Mouse (Mus musculus): ENCODE results near the gene Imp3. TPM values are rescaled to one million over a fixed set of nuclear protein-coding genes. Genes with fewer than 3 reads are reported as not detected.
A peak's percentile ranks its signal among the peaks of the same experiment; 100 is the strongest.

Imp3 gene
- total and polyA plus RNA-seq, 3 experiments = 154 to 160 TPM; not detected in 1

DNA sequence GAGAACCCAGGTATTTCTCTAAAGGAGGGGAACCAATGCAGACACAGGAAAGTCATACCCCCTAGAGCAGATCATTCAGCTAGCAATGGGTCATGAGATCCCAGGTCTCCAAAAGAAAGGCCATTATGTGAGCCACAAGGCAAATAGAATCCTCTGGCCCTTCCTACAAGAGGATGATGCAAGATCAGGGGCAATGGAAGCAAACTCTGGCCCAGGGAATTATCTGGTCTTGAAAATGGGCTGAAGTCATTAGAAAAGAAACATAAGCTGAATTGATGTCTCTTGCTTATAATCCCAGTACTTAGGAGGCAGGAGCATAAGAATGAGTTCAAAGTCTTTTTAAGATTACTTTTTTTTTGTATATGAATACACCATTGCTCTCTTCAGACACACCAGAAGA, 37.2 kb upstream of the Imp3 start:
- no peaks in the 10 kb centered on the region for H3K9me3 ChIP-seq (replicated peaks; ENCODE audit: insufficient read depth, low read length)
- H3K27me3 ChIP-seq (ENCODE audit: control insufficient read depth in 1 of 2, insufficient read depth in 2 of 2, low read length in 2 of 2) = no peaks in the 10 kb centered on the region
- peaks cover 9 to 26% of the 10 kb centered on the region in 2 experiments for H3K4me1 ChIP-seq (ENCODE audit: control insufficient read depth in 1 of 2, insufficient read depth in 2 of 2, low read length in 2 of 2)
- H3K79me2 ChIP-seq (ENCODE audit: control insufficient read depth, insufficient read depth, low read length, poor library complexity) = no peaks in the 10 kb centered on the region
- H3K4me3 ChIP-seq (ENCODE audit: control insufficient read depth in 1 of 2, insufficient read depth in 1 of 2, low read depth in 2 of 2, low read length in 2 of 2) = no peak overlapping the region
- peaks cover 0 to 21% of the 10 kb centered on the region in 2 experiments; a peak in 2 of 4 replicates for H3K36me3 ChIP-seq (ENCODE audit: control insufficient read depth in 1 of 2, insufficient read depth in 2 of 2, low read length in 2 of 2)
- no peak overlapping the region for H3K9ac ChIP-seq (ENCODE audit: control insufficient read depth, low read depth, low read length, poor library complexity, severe bottlenecking)
- no peak overlapping the region; the same call in 1 of the 2 replicates for H3K27ac ChIP-seq (ENCODE audit: control insufficient read depth, low read depth, low read length)
- DNase-seq (ENCODE audit: low read depth, low spot score) = no peak
- TF ChIP-seq MAX (IDR thresholded peaks at IDR 0.05; ENCODE audit: low read length) (no peak), POLR2A (IDR thresholded peaks at IDR 0.05; ENCODE audit: control insufficient read depth in 1 of 2, insufficient read depth in 1 of 2, low read depth in 1 of 2, low read length in 2 of 2, poor library complexity in 1 of 2) (no peak), CHD2 (IDR thresholded peaks at IDR 0.05; ENCODE audit: low read length) (no peak), EP300 (IDR thresholded peaks at IDR 0.05; ENCODE audit: low read depth in 1 of 2, low read length in 2 of 2) (no peak), CTCF (IDR thresholded peaks at IDR 0.05 in 2 of 3, conservative IDR thresholded peaks at IDR 0.05 in 1 of 3; ENCODE audit: control insufficient read depth in 1 of 3, insufficient read depth in 1 of 3, low read depth in 2 of 3, low read length in 3 of 3, poor library complexity in 1 of 3, severe bottlenecking in 1 of 3) (no peak)

- DNase-seq (ENCODE audit: low read depth, low spot score) = peak; percentile 30
- peaks cover 9 to 26% of the 10 kb centered on the region in 2 experiments for H3K4me1 ChIP-seq (ENCODE audit: control insufficient read depth in 1 of 2, insufficient read depth in 2 of 2, low read length in 2 of 2)
- H3K4me3 ChIP-seq (ENCODE audit: control insufficient read depth in 1 of 2, insufficient read depth in 1 of 2, low read depth in 2 of 2, low read length in 2 of 2) = no peak overlapping the region
- no peaks in the 10 kb centered on the region for H3K79me2 ChIP-seq (ENCODE audit: control insufficient read depth, insufficient read depth, low read length, poor library complexity)
- no peak for TF ChIP-seq GABPA (IDR thresholded peaks at IDR 0.05; ENCODE audit: low read depth, low read length)
- no peak for TF ChIP-seq MAFK (IDR thresholded peaks at IDR 0.05; ENCODE audit: borderline replicate concordance, low read depth, low read length)
- no peak for TF ChIP-seq RAD21 (IDR thresholded peaks at IDR 0.05; ENCODE audit: low read depth, low read length)
- TF ChIP-seq USF2 (IDR thresholded peaks at IDR 0.05; ENCODE audit: borderline replicate concordance in 1 of 2, insufficient read depth in 1 of 2, low read depth in 1 of 2, low read length in 2 of 2) = no peak
- TF ChIP-seq MAX (IDR thresholded peaks at IDR 0.05; ENCODE audit: low read length) = no peak
- no peak for TF ChIP-seq MYB (IDR thresholded peaks at IDR 0.05; ENCODE audit: low read depth, low read length)
- TF ChIP-seq ZKSCAN1 (IDR thresholded peaks at IDR 0.05; ENCODE audit: low read depth, low read length) = no peak
- no peak for TF ChIP-seq ETS1 (IDR thresholded peaks at IDR 0.05; ENCODE audit: low read depth, low read length)
- no peak for TF ChIP-seq ZNF384 (IDR thresholded peaks at IDR 0.05; ENCODE audit: low read depth, low read length)
- TF ChIP-seq POLR2AphosphoS5 (IDR thresholded peaks at IDR 0.05; ENCODE audit: borderline replicate concordance, low read depth, low read length) = no peak
- TF ChIP-seq HCFC1 (IDR thresholded peaks at IDR 0.05; ENCODE audit: low read depth, low read length) = no peak
- TF ChIP-seq MYC (IDR thresholded peaks at IDR 0.05; ENCODE audit: low read depth, low read length) = no peak
- no peak for TF ChIP-seq GATA1 (IDR thresholded peaks at IDR 0.05; ENCODE audit: low read depth, low read length)
- H3K9me3 ChIP-seq (replicated peaks; ENCODE audit: insufficient read depth, low read length) = no peaks in the 10 kb centered on the region
- H3K27me3 ChIP-seq (ENCODE audit: control insufficient read depth in 1 of 2, insufficient read depth in 2 of 2, low read length in 2 of 2) = no peaks in the 10 kb centered on the region
- peaks cover 0 to 21% of the 10 kb centered on the region in 2 experiments; a peak in 2 of 4 replicates for H3K36me3 ChIP-seq (ENCODE audit: control insufficient read depth in 1 of 2, insufficient read depth in 2 of 2, low read length in 2 of 2)
- H3K27ac ChIP-seq (ENCODE audit: control insufficient read depth, low read depth, low read length) = no peak overlapping the region
- no peak overlapping the region for H3K9ac ChIP-seq (ENCODE audit: control insufficient read depth, low read depth, low read length, poor library complexity, severe bottlenecking)
Measured at GRCm38 (mm10) chr9:56900571-56900970, 36.7 kb upstream of the Imp3 start.
